Mouse (Mus musculus): ENCODE data around the gene Gm28897. TPM values are rescaled to one million over a fixed set of nuclear protein-coding genes. Genes with fewer than 3 reads are reported as not detected.
"Not testable (repeated sequence)": the region's sequence is repeated elsewhere in the genome, so short reads cannot be mapped to it uniquely, and the experiment has no call there.

The Gm28897 gene
- not detected in 2 replicates for polyA plus RNA-seq (2015; fragmentation: Nextera tagmentation; extraction: Ambion mirVana)

- DNase-seq (ENCODE audit: low spot score), result not testable (repeated sequence)
These were observed at the start of gene Gm28897 for GRCm38 (mm10) chrY:80926695-80927094. Gm28897 (plus strand) TSS chrY:80926995.
